Mouse (Mus musculus): ENCODE measurements around the gene Esd. TPM values are rescaled to one million over a fixed set of nuclear protein-coding genes. Genes with fewer than 3 reads are reported as not detected.

Gene Esd
- polyA plus RNA-seq, 1 experiment from 2014 or later, result 336 TPM

GRCm38 (mm10) chr14:74798063-74798890, 66.2 kb downstream of the Esd start:
- H3K4me3 ChIP-seq, result no peak overlapping the region

More at GRCm38 (mm10) chr14:74798063-74798890, 66.2 kb downstream of the Esd start:
- WGBS, result 50% methylated on average over 16 of the region's 16 CpGs
- no peaks in the 10 kb centered on the region for H3K27me3 ChIP-seq
- H3K4me1 ChIP-seq, result peaks cover 13% of the 10 kb centered on the region
- H3K9me3 ChIP-seq (replicated peaks), result no peaks in the 10 kb centered on the region
- ATAC-seq, result peak; percentile 86
- H3K36me3 ChIP-seq (ENCODE audit: poor library complexity, severe bottlenecking), result peaks cover 14% of the 10 kb centered on the region
- peak overlapping the region; percentile 51 for H3K27ac ChIP-seq
- H3K9ac ChIP-seq, result no peak overlapping the region
- peak overlapping the region; percentile 6; the same call in 1 of the 2 replicates for H3K4me2 ChIP-seq

Other genes starting within 250 kb of the Esd start
- 0.65 and 0.71 TPM in 2 replicates for gene Htr2a, start 91.5 kb upstream of the Esd start, polyA plus RNA-seq (2015; fragmentation: Nextera tagmentation; extraction: Ambion mirVana)
- 7.9 and 8.3 TPM in 2 replicates for gene Lrch1, start 215.6 kb downstream of the Esd start, polyA plus RNA-seq (2015; fragmentation: Nextera tagmentation; extraction: Ambion mirVana)

Measured in forebrain, embryonic 13.5 days (tissue).